Mouse (Mus musculus) neural tube, embryonic 14.5 days (tissue): ENCODE data around the gene Defb22. TPM values are rescaled to one million over a fixed set of nuclear protein-coding genes. Genes with fewer than 3 reads are reported as not detected.

ENCODE experiments used
- ATAC-seq: fragments of 200-750 bp; cut with Nextera tagmentation; 2 replicates; pipeline ENCODE4 v1.8.0; 2017; ENCODE audit warnings: low read depth, mild to moderate bottlenecking, moderate TSS enrichment, moderate library complexity
- H3K27ac ChIP-seq: fragments of 300-500 bp; sonication (generic); 2 replicates; pipeline ENCODE4 v1.5.1; 2014; ENCODE audit warnings: low read depth, mild to moderate bottlenecking, control low read depth, low read length, moderate library complexity, mixed read lengths
- H3K27me3 ChIP-seq: fragments of 300-500 bp; sonication (generic); 2 replicates; pipeline ENCODE4 v1.6.1; 2014; ENCODE audit warnings: low read length; ENCODE audit not compliant: control insufficient read depth, insufficient read depth
- H3K36me3 ChIP-seq: fragments of 300-500 bp; sonication (generic); 2 replicates; pipeline ENCODE4 v1.6.1; 2014; ENCODE audit warnings: low read length, mixed read lengths; ENCODE audit not compliant: control insufficient read depth, insufficient read depth
- H3K4me1 ChIP-seq: fragments of 300-500 bp; sonication (generic); 2 replicates; pipeline ENCODE4 v1.6.1; 2014; ENCODE audit warnings: low read length; ENCODE audit not compliant: control insufficient read depth, insufficient read depth
- H3K4me2 ChIP-seq: fragments of 300-500 bp; sonication (generic); 2 replicates; pipeline ENCODE4 v1.6.1; 2014; ENCODE audit warnings: mild to moderate bottlenecking, low read depth, low read length, control low read depth
- H3K4me3 ChIP-seq: fragments of 300-500 bp; sonication (generic); 2 replicates; pipeline ENCODE4 v1.5.1; 2014; ENCODE audit warnings: low read depth, low read length, control low read depth, mixed read lengths
- H3K9ac ChIP-seq: fragments of 300-500 bp; sonication (generic); replicated peaks from 2 replicates; pipeline ENCODE4 v1.6.1; 2014; ENCODE audit warnings: low read depth, mild to moderate bottlenecking, control low read depth, low read length, mixed read lengths
- H3K9me3 ChIP-seq: fragments of 300-500 bp; sonication (generic); 2 replicates; pipeline ENCODE4 v1.6.1; 2016; ENCODE audit warnings: low read length; ENCODE audit not compliant: control insufficient read depth
- WGBS: fragments of 180-500 bp; shearing (Covaris S2); extraction: QIAGEN DNeasy Blood & Tissue Kit; methylation state at CpG from one replicate; pipeline ENCODE4 v1.1.7; 2014; 5-methylcytosine and 5-hydroxymethylcytosine counted together
- polyA plus RNA-seq: library from polyadenylated mRNA; unstranded; fragments of >200 nt; fragmentation: Nextera tagmentation; extraction: Ambion mirVana; gene quantifications from 2 replicates; pipeline ENCODE4 v1.2.1, GENCODE M21; 2014

Gene Defb22
- polyA plus RNA-seq, 1 experiment from 2014 or later = not detected

DNA sequence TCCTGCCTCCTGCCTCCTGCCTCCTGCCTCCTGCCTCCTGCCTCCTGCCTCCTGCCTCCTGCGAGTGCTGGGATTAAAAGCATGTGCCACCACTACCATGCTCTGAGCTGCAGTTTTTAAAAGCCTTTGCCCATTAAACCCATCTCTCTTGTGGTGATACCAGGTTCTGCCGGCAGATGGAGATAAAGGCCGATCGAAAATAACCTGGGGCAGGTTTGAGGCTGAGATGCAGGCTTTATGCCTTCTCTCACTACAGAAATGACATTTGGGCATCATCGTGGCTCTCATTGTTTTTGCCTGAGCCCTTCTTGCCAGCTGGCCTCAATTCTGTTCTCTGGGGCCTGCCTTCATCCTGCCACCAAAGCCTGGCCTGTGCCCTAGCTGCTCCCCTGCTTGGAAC, 39.7 kb downstream of the Defb22 start:
- no peak overlapping the region for H3K4me2 ChIP-seq
- H3K4me3 ChIP-seq = no peak overlapping the region
- H3K36me3 ChIP-seq = no peaks in the 10 kb centered on the region
- 1% methylated on average over 5 of the region's 5 CpGs for WGBS
- H3K9me3 ChIP-seq = no peaks in the 10 kb centered on the region
- H3K4me1 ChIP-seq = no peaks in the 10 kb centered on the region
- ATAC-seq = no peak
- H3K27ac ChIP-seq = no peak overlapping the region
- no peak overlapping the region for H3K9ac ChIP-seq
- no peaks in the 10 kb centered on the region for H3K27me3 ChIP-seq

DNA sequence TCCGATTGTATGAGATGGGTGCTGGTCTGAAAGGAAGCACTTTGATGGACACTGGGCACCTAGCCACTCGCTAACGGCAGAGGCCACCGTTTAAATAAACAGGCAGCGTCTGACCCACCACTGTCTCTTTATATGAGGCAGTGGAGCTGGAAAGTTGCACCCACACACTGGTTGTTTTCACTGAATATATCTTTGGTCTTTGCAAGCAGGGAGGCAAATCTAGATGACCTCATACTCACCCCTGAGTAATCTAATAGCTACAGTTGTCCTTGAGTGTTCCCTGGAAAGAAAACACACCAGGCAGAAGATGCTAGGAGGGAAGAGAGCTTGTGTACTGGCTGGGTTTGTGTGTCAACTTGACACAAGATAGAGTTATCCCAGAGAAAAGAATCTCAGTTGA, 42.5 kb downstream of the Defb22 start:
- Histone ChIP-seq H3K27me3 (no peaks in the 10 kb centered on the region), H3K4me2 (no peak overlapping the region), H3K36me3 (no peaks in the 10 kb centered on the region), H3K4me1 (no peaks in the 10 kb centered on the region), H3K9ac (no peak overlapping the region), H3K4me3 (no peak overlapping the region), H3K9me3 (no peaks in the 10 kb centered on the region), H3K27ac (no peak overlapping the region)
- no peak for ATAC-seq
- 50% methylated on average over 5 of the region's 5 CpGs for WGBS

DNA sequence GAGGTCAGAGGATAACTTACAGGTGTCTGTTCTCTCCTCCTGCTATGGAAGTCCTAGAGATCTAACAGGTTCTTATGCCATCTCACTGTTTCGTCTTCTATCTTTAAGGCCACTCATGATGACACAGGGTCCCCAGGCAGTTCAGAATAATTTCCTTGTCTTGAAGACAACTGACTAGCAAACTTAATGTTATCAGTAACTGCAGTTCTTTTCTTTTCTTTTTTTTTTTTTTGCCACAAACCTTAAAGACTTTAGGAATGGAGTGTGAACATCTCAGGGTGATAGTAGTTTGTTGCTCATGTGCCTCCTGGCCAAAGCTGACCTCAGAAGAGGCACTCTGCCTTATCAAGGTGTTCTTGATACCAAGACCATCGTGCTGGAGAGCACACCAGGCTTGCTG, 43.3 kb downstream of the Defb22 start:
- Histone ChIP-seq H3K27ac (no peak overlapping the region), H3K27me3 (no peaks in the 10 kb centered on the region), H3K9ac (no peak overlapping the region), H3K4me3 (no peak overlapping the region), H3K4me1 (no peaks in the 10 kb centered on the region), H3K4me2 (no peak overlapping the region), H3K36me3 (no peaks in the 10 kb centered on the region), H3K9me3 (no peaks in the 10 kb centered on the region)
- WGBS = 67% methylated on average over 2 of the region's 2 CpGs
- ATAC-seq = no peak

- H3K4me2 ChIP-seq = no peak overlapping the region
- WGBS = 83% methylated on average over 8 of the region's 8 CpGs
- H3K9me3 ChIP-seq = no peaks in the 10 kb centered on the region
- H3K27ac ChIP-seq = no peak overlapping the region
- ATAC-seq = no peak
- H3K27me3 ChIP-seq = no peaks in the 10 kb centered on the region
- H3K9ac ChIP-seq = no peak overlapping the region
- no peaks in the 10 kb centered on the region for H3K36me3 ChIP-seq
- H3K4me1 ChIP-seq = no peaks in the 10 kb centered on the region
- no peak overlapping the region for H3K4me3 ChIP-seq
These were observed 46.7 kb downstream of the Defb22 start for GRCm38 (mm10) chr2:152443281-152443680.

DNA sequence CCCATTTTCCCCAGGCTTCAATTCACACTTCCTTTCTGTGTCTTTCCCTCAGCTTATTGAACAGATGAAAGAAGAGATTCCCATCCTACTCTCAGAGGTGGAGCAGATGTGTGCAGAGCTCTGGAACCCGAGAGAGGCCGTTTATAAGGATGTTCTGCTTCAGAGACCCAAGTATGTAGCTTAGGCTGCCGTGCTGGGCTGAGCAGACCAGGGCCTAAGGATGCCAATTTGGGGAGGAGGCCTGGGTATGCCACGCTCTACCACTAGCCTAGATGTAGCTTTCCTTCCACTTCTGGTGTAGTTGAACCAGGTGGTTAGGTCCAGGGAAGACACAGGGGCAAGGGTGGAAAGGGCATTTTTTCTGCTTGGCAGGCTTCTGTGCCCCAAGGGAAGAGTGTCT, 47.6 kb downstream of the Defb22 start:
- Histone ChIP-seq H3K4me3 (no peak overlapping the region), H3K27ac (no peak overlapping the region), H3K4me1 (no peaks in the 10 kb centered on the region), H3K9ac (no peak overlapping the region), H3K36me3 (no peaks in the 10 kb centered on the region), H3K9me3 (no peaks in the 10 kb centered on the region), H3K27me3 (no peaks in the 10 kb centered on the region), H3K4me2 (no peak overlapping the region)
- ATAC-seq = no peak
- WGBS = 75% methylated on average over 4 of the region's 4 CpGs

GRCm38 (mm10) chr2:152439833-152440232, 50.1 kb downstream of the Defb22 start:
- H3K4me3 ChIP-seq = no peak overlapping the region
- WGBS = 78% methylated on average over 2 of the region's 2 CpGs
- H3K36me3 ChIP-seq = no peaks in the 10 kb centered on the region
- ATAC-seq = no peak
- no peaks in the 10 kb centered on the region for H3K9me3 ChIP-seq
- H3K27ac ChIP-seq = no peak overlapping the region
- no peak overlapping the region for H3K9ac ChIP-seq
- no peaks in the 10 kb centered on the region for H3K4me1 ChIP-seq
- no peak overlapping the region for H3K4me2 ChIP-seq
- H3K27me3 ChIP-seq = no peaks in the 10 kb centered on the region

- Histone ChIP-seq H3K36me3 (no peaks in the 10 kb centered on the region), H3K4me2 (no peak overlapping the region), H3K9me3 (no peaks in the 10 kb centered on the region), H3K27me3 (no peaks in the 10 kb centered on the region), H3K4me1 (no peaks in the 10 kb centered on the region), H3K4me3 (no peak overlapping the region), H3K9ac (no peak overlapping the region), H3K27ac (no peak overlapping the region)
- 62% methylated on average over 1 of the region's 1 CpGs for WGBS
- no peak for ATAC-seq
These were observed 51.0 kb downstream of the Defb22 start for GRCm38 (mm10) chr2:152438963-152439362.

DNA sequence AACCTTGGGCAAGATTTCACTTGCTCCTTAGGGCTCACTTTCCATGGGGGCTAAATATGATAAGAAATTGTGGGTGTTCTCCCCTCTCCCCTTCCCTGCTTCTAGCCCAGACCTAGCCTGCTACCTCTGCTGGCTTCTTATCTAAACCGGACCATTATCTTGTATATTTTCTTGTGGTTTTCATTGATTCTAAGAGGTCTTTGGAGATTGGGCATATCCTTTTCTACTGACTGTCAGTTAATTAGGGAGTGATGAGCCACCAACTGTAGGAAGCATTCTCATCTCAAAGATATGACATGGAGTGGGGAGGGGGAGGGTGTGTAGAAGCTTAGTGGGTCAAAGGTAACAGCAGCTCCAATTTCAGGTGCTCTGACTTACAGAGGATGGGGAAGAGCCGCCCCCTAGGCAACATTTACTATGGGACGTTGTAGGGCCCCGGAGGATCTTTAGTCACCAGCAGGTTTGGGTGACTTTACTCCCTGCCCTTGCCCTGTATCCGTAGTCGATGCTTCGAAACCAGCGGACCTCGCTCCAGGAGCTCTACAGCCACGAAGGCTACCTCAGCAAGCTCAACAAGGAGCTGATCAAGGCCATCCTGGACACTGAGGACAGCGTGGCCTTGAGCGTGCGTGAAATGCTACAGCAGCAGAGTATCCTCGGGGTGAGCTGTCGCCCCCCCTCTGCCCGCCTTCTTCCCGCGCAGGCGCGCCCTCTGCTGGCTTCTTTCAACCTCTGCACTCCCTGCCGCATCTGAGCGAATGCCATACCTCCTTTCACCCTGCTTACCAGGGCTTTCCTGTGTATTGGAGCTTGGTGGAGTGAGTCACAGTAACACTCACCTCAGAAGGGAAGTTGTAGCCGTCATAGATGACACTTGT, 52.7 kb downstream of the Defb22 start:
- Histone ChIP-seq H3K36me3 (no peaks in the 10 kb centered on the region), H3K4me2 (peak overlapping the region; percentile 55), H3K9ac (peak overlapping the region; percentile 44), H3K4me1 (no peaks in the 10 kb centered on the region), H3K4me3 (peak overlapping the region; percentile 16; the same call in 1 of the 2 replicates), H3K27me3 (no peaks in the 10 kb centered on the region), H3K27ac (no peak overlapping the region), H3K9me3 (no peaks in the 10 kb centered on the region)
- 3% methylated on average over 23 of the region's 23 CpGs for WGBS
- peak; percentile 89 for ATAC-seq

DNA sequence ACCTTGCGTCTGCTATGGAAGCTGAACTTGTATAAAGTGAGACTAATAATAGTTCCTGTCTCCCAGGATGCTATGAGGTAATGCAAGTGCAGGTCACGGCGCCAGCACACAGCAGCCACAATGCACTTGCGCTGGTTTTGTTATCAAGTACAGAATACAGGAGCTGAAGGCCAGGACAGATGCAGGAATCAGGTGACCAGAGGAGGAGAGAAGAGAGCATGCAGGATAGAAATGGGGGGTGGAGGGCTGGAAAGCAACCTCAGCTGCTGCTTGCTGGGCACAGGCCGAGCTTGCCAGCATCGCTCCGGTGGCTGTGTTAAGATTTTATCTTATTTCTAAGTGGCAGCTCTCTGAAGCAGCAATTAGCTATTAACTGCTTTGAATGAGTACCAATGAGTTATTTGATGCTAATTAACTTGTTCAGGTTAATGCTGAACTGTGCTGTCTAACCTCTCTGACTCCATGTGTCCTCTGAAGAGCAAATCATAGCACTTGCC, 53.5 kb downstream of the Defb22 start:
- no peaks in the 10 kb centered on the region for H3K36me3 ChIP-seq
- no peaks in the 10 kb centered on the region for H3K9me3 ChIP-seq
- no peak overlapping the region for H3K4me3 ChIP-seq
- ATAC-seq = no peak
- no peaks in the 10 kb centered on the region for H3K4me1 ChIP-seq
- H3K27me3 ChIP-seq = no peaks in the 10 kb centered on the region
- 74% methylated on average over 7 of the region's 7 CpGs for WGBS
- H3K4me2 ChIP-seq = no peak overlapping the region
- no peak overlapping the region for H3K27ac ChIP-seq
- no peak overlapping the region for H3K9ac ChIP-seq
